In genomic region chr5:147732926-147733325, GRCm38 (mm10) we compare ENCODE assay signal across 17 mouse cellular contexts. TPM values are rescaled to one million over a fixed set of nuclear protein-coding genes. Genes with fewer than 3 reads are reported as not detected.
A peak's percentile ranks its signal among the peaks of the same experiment; 100 is the strongest.
DNase-seq lines count a peak whose midpoint lies in the region; ATAC-seq and TF ChIP-seq lines count a peak whose summit lies in the region.
"Had no signal": no experiment of that assay in that cellular context is flagged by ENCODE, and none has a peak within 500 bp of the region (broad histone marks: within the 10 kb centered on the region; RNA-seq: fewer than 3 reads in every experiment).

No protein-coding gene starts in this region.

- TF ChIP-seq CTCF in heart, adult 2 months (IDR thresholded peaks at IDR 0.05): no peak

- H3K27ac ChIP-seq in heart, adult 2 months: 0 out of 2 replicates have a peak overlapping the region, but pooled peaks have one; percentile 29
- no peak overlapping the region for H3K27ac ChIP-seq in heart, embryonic 10.5 days
- no peak overlapping the region for H3K27ac ChIP-seq in hindbrain, embryonic 11.5 days (ENCODE audit: low read depth, low read length)
- H3K27ac ChIP-seq: embryonic facial prominence, embryonic 13.5 days; forebrain, embryonic 12.5 days; hindbrain, embryonic 14.5 days; intestine, embryonic 15.5 days had no signal

- no peak overlapping the region for H3K4me2 ChIP-seq in hindbrain, embryonic 11.5 days (replicated peaks; ENCODE audit: low read depth, low read length)
- H3K4me2 ChIP-seq: embryonic facial prominence, embryonic 13.5 days; forebrain, embryonic 12.5 days; hindbrain, embryonic 14.5 days; intestine, embryonic 15.5 days had no signal

- H3K9me3 ChIP-seq in heart, embryonic 10.5 days: no peaks in the 10 kb centered on the region
- no peaks in the 10 kb centered on the region for H3K9me3 ChIP-seq in hindbrain, embryonic 11.5 days (ENCODE audit: control insufficient read depth, low read length)
- H3K9me3 ChIP-seq: forebrain, embryonic 12.5 days; intestine, embryonic 15.5 days had no signal

- no peaks in the 10 kb centered on the region for H3K79me2 ChIP-seq in heart, adult 2 months (replicated peaks; ENCODE audit: control insufficient read depth, insufficient read depth, low read length)

- peaks cover 2% of the 10 kb centered on the region for H3K4me1 ChIP-seq in heart, adult 2 months (ENCODE audit: control insufficient read depth, insufficient read depth, low read length)
- H3K4me1 ChIP-seq in heart, embryonic 10.5 days: no peaks in the 10 kb centered on the region
- no peaks in the 10 kb centered on the region for H3K4me1 ChIP-seq in hindbrain, embryonic 11.5 days (replicated peaks; ENCODE audit: control insufficient read depth, insufficient read depth, low read length)
- H3K4me1 ChIP-seq: embryonic facial prominence, embryonic 13.5 days; forebrain, embryonic 12.5 days; intestine, embryonic 15.5 days had no signal

- no peak overlapping the region for H3K9ac ChIP-seq in heart, adult 2 months (ENCODE audit: low read depth, low read length)
- no peak overlapping the region for H3K9ac ChIP-seq in hindbrain, embryonic 11.5 days (ENCODE audit: low read depth, low read length)
- H3K9ac ChIP-seq: embryonic facial prominence, embryonic 13.5 days; forebrain, embryonic 12.5 days; hindbrain, embryonic 14.5 days; intestine, embryonic 15.5 days had no signal

- no peak overlapping the region for H3K4me3 ChIP-seq in heart, adult 2 months
- H3K4me3 ChIP-seq in heart, embryonic 10.5 days: no peak overlapping the region
- H3K4me3 ChIP-seq in hindbrain, embryonic 11.5 days (ENCODE audit: low read depth, low read length): no peak overlapping the region
- H3K4me3 ChIP-seq: embryonic facial prominence, embryonic 13.5 days; forebrain, embryonic 12.5 days; intestine, embryonic 15.5 days had no signal

- no peaks in the 10 kb centered on the region for H3K36me3 ChIP-seq in heart, adult 2 months (ENCODE audit: control insufficient read depth, insufficient read depth, low read length)
- no peaks in the 10 kb centered on the region for H3K36me3 ChIP-seq in heart, embryonic 10.5 days
- H3K36me3 ChIP-seq in hindbrain, embryonic 11.5 days (ENCODE audit: control insufficient read depth, insufficient read depth, low read length): no peaks in the 10 kb centered on the region
- H3K36me3 ChIP-seq: embryonic facial prominence, embryonic 13.5 days; forebrain, embryonic 12.5 days; intestine, embryonic 15.5 days had no signal

- TF ChIP-seq EP300 in heart, adult 2 months (IDR thresholded peaks at IDR 0.05; ENCODE audit: insufficient read depth, low read depth, low read length): no peak

- intact Hi-C loops in heart, adult 2 months (cut with DNase I): no loop called here

- WGBS in heart, adult 2 months: 56% methylated on average over 5 of the region's 5 CpGs
- WGBS in heart, embryonic 10.5 days: 70% methylated on average over 5 of the region's 5 CpGs
- WGBS in hindbrain, embryonic 11.5 days: 80% methylated on average over 5 of the region's 5 CpGs

- no peak for TF ChIP-seq POLR2A in heart, adult 2 months (IDR thresholded peaks at IDR 0.05; ENCODE audit: insufficient read depth, low read depth, low read length)

- H3K27me3 ChIP-seq in heart, adult 2 months (ENCODE audit: control insufficient read depth, insufficient read depth, low read length): no peaks in the 10 kb centered on the region
- H3K27me3 ChIP-seq in heart, embryonic 10.5 days (ENCODE audit: insufficient read depth, poor library complexity, severe bottlenecking): peaks cover 27% of the 10 kb centered on the region
- H3K27me3 ChIP-seq in hindbrain, embryonic 11.5 days (ENCODE audit: control insufficient read depth, insufficient read depth, low read length): peaks cover 12% of the 10 kb centered on the region

- peak; percentile 48 to 54 for DNase-seq in heart, adult 2 months
- no peak for DNase-seq in heart, embryonic 10.5 days (ENCODE audit: low spot score)
- peak; percentile 15 for DNase-seq in kidney, adult 18-20 months
- DNase-seq in kidney, adult 9 months: no peak
- peak; percentile 32 for DNase-seq in lung, postnatal 36 days
- no peak for DNase-seq in lung, postnatal 10 days
- DNase-seq in hindbrain, embryonic 11.5 days (ENCODE audit: low spot score): no peak
- DNase-seq: adrenal gland, adult 2 months; adrenal gland, postnatal 25 days; cerebellum, adult 18-20 months; cerebellum, adult 9-11 months; cerebellum, postnatal 36 days had no signal

- no peak for ATAC-seq in hindbrain, embryonic 11.5 days (ENCODE audit: low FRiP score)
- ATAC-seq: forebrain, embryonic 16.5 days; intestine, embryonic 15.5 days had no signal

RNA-seq across cellular contexts. Expression of gene Flt1, which starts 7.1 kb away (rescaled TPM):
- total RNA-seq in heart, adult 2 months (2021): 10 to 100 TPM; 82.1 to 88.3 TPM
- 20.5 and 30.6 TPM in 2 replicates for polyA plus RNA-seq in heart, adult 2 months (2012; rRNA removed)
- 20.6 and 21.6 TPM in 2 replicates for polyA plus RNA-seq in heart, embryonic 10.5 days (2016; fragmentation: Nextera tagmentation; extraction: Ambion mirVana)
- polyA plus RNA-seq in hindbrain, embryonic 11.5 days (2014; fragmentation: Nextera tagmentation; extraction: Ambion mirVana): 12.3 and 13.5 TPM in 2 replicates

Comparison
In these comparisons a context has a peak if more than half of its experiments do, and no peak if none do; other contexts are left out.
1. DNase-seq: peak in heart, adult 2 months (2 of 2), kidney, adult 18-20 months (single experiment) and lung, postnatal 36 days (single experiment); none in heart, embryonic 10.5 days (single experiment), kidney, adult 9 months (single experiment), lung, postnatal 10 days (single experiment) and hindbrain, embryonic 11.5 days (single experiment).